Mouse (Mus musculus): Measurements from ENCODE around the gene Rb1. TPM values are rescaled to one million over a fixed set of nuclear protein-coding genes. Genes with fewer than 3 reads are reported as not detected.

Rb1 gene
- polyA plus RNA-seq, 1 experiment from 2014 or later = 34.2 TPM

- no peak overlapping the region for H3K4me3 ChIP-seq
- no peaks in the 10 kb centered on the region for H3K9me3 ChIP-seq (replicated peaks)
- no peak overlapping the region for H3K4me2 ChIP-seq (replicated peaks)
- no peaks in the 10 kb centered on the region for H3K4me1 ChIP-seq
- no peaks in the 10 kb centered on the region for H3K27me3 ChIP-seq
- no peak for ATAC-seq (ENCODE audit: low FRiP score)
- 95% methylated on average over 13 of the region's 13 CpGs for WGBS
- H3K9ac ChIP-seq = no peak overlapping the region
- H3K36me3 ChIP-seq = peaks cover 68% of the 10 kb centered on the region
- no peak overlapping the region for H3K27ac ChIP-seq
Observed at GRCm38 (mm10) chr14:73162192-73162800, 163.3 kb downstream of the Rb1 start.

- no peak overlapping the region for H3K4me3 ChIP-seq
- H3K9ac ChIP-seq = no peak overlapping the region
- H3K4me2 ChIP-seq (replicated peaks) = no peak overlapping the region
- no peak overlapping the region for H3K27ac ChIP-seq
- no peaks in the 10 kb centered on the region for H3K27me3 ChIP-seq
- ATAC-seq (ENCODE audit: low FRiP score) = no peak
- peaks cover 69% of the 10 kb centered on the region for H3K36me3 ChIP-seq
- no peaks in the 10 kb centered on the region for H3K9me3 ChIP-seq (replicated peaks)
- H3K4me1 ChIP-seq = no peaks in the 10 kb centered on the region
- WGBS = 98% methylated on average over 4 of the region's 5 CpGs
Observed at GRCm38 (mm10) chr14:73161303-73161702, 164.3 kb downstream of the Rb1 start.

GRCm38 (mm10) chr14:73148125-73148524, 177.5 kb downstream of the Rb1 start:
- Histone ChIP-seq H3K9me3 (replicated peaks) (no peaks in the 10 kb centered on the region; the same call in 1 of the 2 replicates), H3K4me2 (replicated peaks) (no peak overlapping the region), H3K36me3 (peaks cover 7% of the 10 kb centered on the region; the same call in 1 of the 2 replicates), H3K4me3 (no peak overlapping the region), H3K4me1 (peaks cover 13% of the 10 kb centered on the region), H3K9ac (no peak overlapping the region), H3K27ac (no peak overlapping the region), H3K27me3 (no peaks in the 10 kb centered on the region)
- ATAC-seq (ENCODE audit: low FRiP score) = no peak
- WGBS = 92% methylated on average over 3 of the region's 3 CpGs

GRCm38 (mm10) chr14:73146721-73147120, 178.9 kb downstream of the Rb1 start:
- ATAC-seq (ENCODE audit: low FRiP score) = no peak
- WGBS = 65% methylated on average over 3 of the region's 3 CpGs
- Histone ChIP-seq H3K9ac (no peak overlapping the region), H3K4me1 (peaks cover 21% of the 10 kb centered on the region), H3K4me2 (replicated peaks) (no peak overlapping the region), H3K4me3 (no peak overlapping the region), H3K9me3 (replicated peaks) (no peaks in the 10 kb centered on the region; the same call in 1 of the 2 replicates), H3K27ac (no peak overlapping the region), H3K36me3 (peaks cover 7% of the 10 kb centered on the region; the same call in 1 of the 2 replicates), H3K27me3 (no peaks in the 10 kb centered on the region)

- Histone ChIP-seq H3K27ac (no peak overlapping the region), H3K36me3 (peaks cover 4% of the 10 kb centered on the region; the same call in 1 of the 2 replicates), H3K4me1 (peaks cover 21% of the 10 kb centered on the region), H3K4me3 (no peak overlapping the region), H3K27me3 (no peaks in the 10 kb centered on the region), H3K9me3 (replicated peaks) (no peaks in the 10 kb centered on the region; the same call in 1 of the 2 replicates), H3K4me2 (replicated peaks) (no peak overlapping the region), H3K9ac (no peak overlapping the region)
- no peak for ATAC-seq (ENCODE audit: low FRiP score)
- 95% methylated on average over 4 of the region's 4 CpGs for WGBS
Observed at GRCm38 (mm10) chr14:73145531-73145930, 180.1 kb downstream of the Rb1 start.

GRCm38 (mm10) chr14:73143710-73144420, 181.8 kb downstream of the Rb1 start:
- H3K9ac ChIP-seq = peak overlapping the region; percentile 96
- H3K36me3 ChIP-seq = peaks cover 4% of the 10 kb centered on the region; the same call in 1 of the 2 replicates
- no peaks in the 10 kb centered on the region; the same call in 1 of the 2 replicates for H3K9me3 ChIP-seq (replicated peaks)
- WGBS = 35% methylated on average over 25 of the region's 25 CpGs
- no peaks in the 10 kb centered on the region for H3K27me3 ChIP-seq
- H3K4me3 ChIP-seq = peak overlapping the region; percentile 82
- peak; percentile 32 for ATAC-seq (ENCODE audit: low FRiP score)
- H3K4me2 ChIP-seq (replicated peaks) = peak overlapping the region; percentile 79
- H3K4me1 ChIP-seq = peaks cover 21% of the 10 kb centered on the region
- peak overlapping the region; percentile 99 for H3K27ac ChIP-seq

GRCm38 (mm10) chr14:73142896-73143709, 182.5 kb downstream of the Rb1 start:
- peak overlapping the region; percentile 79 for H3K4me2 ChIP-seq (replicated peaks)
- peaks cover 4% of the 10 kb centered on the region; the same call in 1 of the 2 replicates for H3K36me3 ChIP-seq
- no peaks in the 10 kb centered on the region for H3K27me3 ChIP-seq
- WGBS = under 1% methylated on average over 63 of the region's 88 CpGs
- peak overlapping the region; percentile 99 for H3K27ac ChIP-seq
- H3K9me3 ChIP-seq (replicated peaks) = no peaks in the 10 kb centered on the region; the same call in 1 of the 2 replicates
- H3K4me3 ChIP-seq = peak overlapping the region; percentile 82
- peak overlapping the region; percentile 96 for H3K9ac ChIP-seq
- ATAC-seq (ENCODE audit: low FRiP score) = peak; percentile 94
- H3K4me1 ChIP-seq = peaks cover 21% of the 10 kb centered on the region

- under 1% methylated on average over 11 of the region's 11 CpGs for WGBS
- Histone ChIP-seq H3K9me3 (replicated peaks) (no peaks in the 10 kb centered on the region; the same call in 1 of the 2 replicates), H3K4me2 (replicated peaks) (peak overlapping the region; percentile 79), H3K4me1 (peaks cover 21% of the 10 kb centered on the region), H3K36me3 (peaks cover 4% of the 10 kb centered on the region; the same call in 1 of the 2 replicates), H3K9ac (peak overlapping the region; percentile 96), H3K4me3 (peak overlapping the region; percentile 82), H3K27ac (peak overlapping the region; percentile 99), H3K27me3 (no peaks in the 10 kb centered on the region)
- ATAC-seq (ENCODE audit: low FRiP score) = no peak; the same call in none of the 2 replicates
Observed at GRCm38 (mm10) chr14:73142421-73142895, 183.2 kb downstream of the Rb1 start.

- H3K4me1 ChIP-seq = peaks cover 21% of the 10 kb centered on the region
- no peak for ATAC-seq (ENCODE audit: low FRiP score)
- peaks cover 4% of the 10 kb centered on the region; the same call in 1 of the 2 replicates for H3K36me3 ChIP-seq
- H3K4me2 ChIP-seq (replicated peaks) = peak overlapping the region; percentile 79; the same call in 1 of the 2 replicates
- H3K27me3 ChIP-seq = no peaks in the 10 kb centered on the region
- 55% methylated on average over 3 of the region's 3 CpGs for WGBS
- H3K9me3 ChIP-seq (replicated peaks) = no peaks in the 10 kb centered on the region; the same call in 1 of the 2 replicates
- no peak overlapping the region for H3K4me3 ChIP-seq
- H3K27ac ChIP-seq = 0 out of 2 replicates have a peak overlapping the region, but pooled peaks have one; percentile 52
- H3K9ac ChIP-seq = no peak overlapping the region
Observed at GRCm38 (mm10) chr14:73141800-73142199, 183.8 kb downstream of the Rb1 start.

- H3K27ac ChIP-seq = no peak overlapping the region
- 73% methylated on average over 5 of the region's 5 CpGs for WGBS
- no peak for ATAC-seq (ENCODE audit: low FRiP score)
- H3K36me3 ChIP-seq = no peaks in the 10 kb centered on the region
- no peaks in the 10 kb centered on the region for H3K27me3 ChIP-seq
- no peak overlapping the region for H3K9ac ChIP-seq
- H3K4me2 ChIP-seq (replicated peaks) = no peak overlapping the region
- peaks cover 19% of the 10 kb centered on the region for H3K4me1 ChIP-seq
- no peak overlapping the region for H3K4me3 ChIP-seq
- no peaks in the 10 kb centered on the region for H3K9me3 ChIP-seq (replicated peaks)
Observed at GRCm38 (mm10) chr14:73139866-73140265, 185.8 kb downstream of the Rb1 start.

- Histone ChIP-seq H3K4me3 (no peak overlapping the region), H3K9me3 (replicated peaks) (no peaks in the 10 kb centered on the region), H3K36me3 (no peaks in the 10 kb centered on the region), H3K27ac (no peak overlapping the region), H3K4me2 (replicated peaks) (no peak overlapping the region), H3K27me3 (no peaks in the 10 kb centered on the region), H3K9ac (no peak overlapping the region), H3K4me1 (peaks cover 8% of the 10 kb centered on the region; the same call in 1 of the 2 replicates)
- no peak for ATAC-seq (ENCODE audit: low FRiP score)
- WGBS = 91% methylated on average over 7 of the region's 7 CpGs
Observed at GRCm38 (mm10) chr14:73138483-73138882, 187.1 kb downstream of the Rb1 start.

Data from hindbrain, embryonic 12.5 days (tissue).